Mouse (Mus musculus): Measurements from ENCODE around the gene Krba1. TPM values are rescaled to one million over a fixed set of nuclear protein-coding genes. Genes with fewer than 3 reads are reported as not detected.
A peak's percentile ranks its signal among the peaks of the same experiment; 100 is the strongest.

Krba1 gene
- polyA plus RNA-seq, 1 experiment from 2014 or later = 17.6 TPM

- no peak for ATAC-seq (replicated peaks; ENCODE audit: extremely low read depth, insufficient read depth, low FRiP score)
- H3K9me3 ChIP-seq (replicated peaks; ENCODE audit: control insufficient read depth, low read length) = no peaks in the 10 kb centered on the region
- no peaks in the 10 kb centered on the region for H3K27me3 ChIP-seq (ENCODE audit: control insufficient read depth, insufficient read depth, low read length)
- peaks cover 4% of the 10 kb centered on the region for H3K4me1 ChIP-seq (ENCODE audit: control insufficient read depth, insufficient read depth, low read length)
- 72% methylated on average over 2 of the region's 2 CpGs for WGBS
- H3K4me2 ChIP-seq (ENCODE audit: low read depth, low read length) = no peak overlapping the region
- H3K36me3 ChIP-seq (ENCODE audit: control insufficient read depth, insufficient read depth) = peaks cover 47% of the 10 kb centered on the region
- H3K27ac ChIP-seq (ENCODE audit: low read length) = no peak overlapping the region
- no peak overlapping the region for H3K4me3 ChIP-seq (ENCODE audit: low read length)
- no peak overlapping the region for H3K9ac ChIP-seq (ENCODE audit: low read length)
Measured at GRCm38 (mm10) chr6:48416486-48416885, 21.1 kb downstream of the Krba1 start.

GRCm38 (mm10) chr6:48420647-48421046 lies 25.3 kb downstream of the Krba1 start:
- Histone ChIP-seq H3K4me1 (ENCODE audit: control insufficient read depth, insufficient read depth, low read length) (no peaks in the 10 kb centered on the region), H3K27me3 (ENCODE audit: control insufficient read depth, insufficient read depth, low read length) (no peaks in the 10 kb centered on the region), H3K4me2 (ENCODE audit: low read depth, low read length) (no peak overlapping the region), H3K9ac (ENCODE audit: low read length) (no peak overlapping the region), H3K9me3 (replicated peaks; ENCODE audit: control insufficient read depth, low read length) (no peaks in the 10 kb centered on the region), H3K4me3 (ENCODE audit: low read length) (no peak overlapping the region), H3K36me3 (ENCODE audit: control insufficient read depth, insufficient read depth) (peaks cover 10% of the 10 kb centered on the region), H3K27ac (ENCODE audit: low read length) (no peak overlapping the region)
- ATAC-seq (replicated peaks; ENCODE audit: extremely low read depth, insufficient read depth, low FRiP score) = 0 out of 2 replicates have a peak, but pooled peaks have one; percentile 24
- 16% methylated on average over 2 of the region's 2 CpGs for WGBS

- Histone ChIP-seq H3K4me3 (ENCODE audit: low read length) (no peak overlapping the region), H3K27ac (ENCODE audit: low read length) (no peak overlapping the region), H3K9me3 (replicated peaks; ENCODE audit: control insufficient read depth, low read length) (no peaks in the 10 kb centered on the region), H3K9ac (ENCODE audit: low read length) (no peak overlapping the region), H3K4me2 (ENCODE audit: low read depth, low read length) (no peak overlapping the region), H3K27me3 (ENCODE audit: control insufficient read depth, insufficient read depth, low read length) (no peaks in the 10 kb centered on the region), H3K4me1 (ENCODE audit: control insufficient read depth, insufficient read depth, low read length) (no peaks in the 10 kb centered on the region), H3K36me3 (ENCODE audit: control insufficient read depth, insufficient read depth) (no peaks in the 10 kb centered on the region)
- ATAC-seq (replicated peaks; ENCODE audit: extremely low read depth, insufficient read depth, low FRiP score) = no peak
- 68% methylated on average over 3 of the region's 3 CpGs for WGBS
Measured at GRCm38 (mm10) chr6:48423336-48423735, 27.9 kb downstream of the Krba1 start.

- H3K4me3 ChIP-seq (ENCODE audit: low read length) = no peak overlapping the region
- no peak overlapping the region for H3K9ac ChIP-seq (ENCODE audit: low read length)
- H3K4me2 ChIP-seq (ENCODE audit: low read depth, low read length) = no peak overlapping the region
- H3K27ac ChIP-seq (ENCODE audit: low read length) = no peak overlapping the region
- H3K27me3 ChIP-seq (ENCODE audit: control insufficient read depth, insufficient read depth, low read length) = no peaks in the 10 kb centered on the region
- WGBS = 62% methylated on average over 5 of the region's 5 CpGs
- H3K9me3 ChIP-seq (replicated peaks; ENCODE audit: control insufficient read depth, low read length) = no peaks in the 10 kb centered on the region
- no peaks in the 10 kb centered on the region for H3K4me1 ChIP-seq (ENCODE audit: control insufficient read depth, insufficient read depth, low read length)
- no peaks in the 10 kb centered on the region for H3K36me3 ChIP-seq (ENCODE audit: control insufficient read depth, insufficient read depth)
- ATAC-seq (replicated peaks; ENCODE audit: extremely low read depth, insufficient read depth, low FRiP score) = no peak
Measured at GRCm38 (mm10) chr6:48424074-48424473, 28.7 kb downstream of the Krba1 start.

- ATAC-seq (replicated peaks; ENCODE audit: extremely low read depth, insufficient read depth, low FRiP score) = no peak
- H3K9ac ChIP-seq (ENCODE audit: low read length) = no peak overlapping the region
- no peaks in the 10 kb centered on the region for H3K4me1 ChIP-seq (ENCODE audit: control insufficient read depth, insufficient read depth, low read length)
- H3K27me3 ChIP-seq (ENCODE audit: control insufficient read depth, insufficient read depth, low read length) = no peaks in the 10 kb centered on the region
- no peak overlapping the region for H3K4me3 ChIP-seq (ENCODE audit: low read length)
- WGBS = 71% methylated on average over 5 of the region's 5 CpGs
- H3K27ac ChIP-seq (ENCODE audit: low read length) = no peak overlapping the region
- no peaks in the 10 kb centered on the region for H3K9me3 ChIP-seq (replicated peaks; ENCODE audit: control insufficient read depth, low read length)
- H3K4me2 ChIP-seq (ENCODE audit: low read depth, low read length) = no peak overlapping the region
- no peaks in the 10 kb centered on the region for H3K36me3 ChIP-seq (ENCODE audit: control insufficient read depth, insufficient read depth)
Measured at GRCm38 (mm10) chr6:48426956-48427355, 31.6 kb downstream of the Krba1 start.

- ATAC-seq (replicated peaks; ENCODE audit: extremely low read depth, insufficient read depth, low FRiP score) = no peak
- H3K27me3 ChIP-seq (ENCODE audit: control insufficient read depth, insufficient read depth, low read length) = no peaks in the 10 kb centered on the region
- 56% methylated on average over 4 of the region's 4 CpGs for whole genome bisulfite sequencing
Measured at GRCm38 (mm10) chr6:48428769-48429557, 33.6 kb downstream of the Krba1 start.

GRCm38 (mm10) chr6:48430748-48431147 lies 35.4 kb downstream of the Krba1 start:
- Histone ChIP-seq H3K4me3 (ENCODE audit: low read length) (no peak overlapping the region), H3K4me1 (ENCODE audit: control insufficient read depth, insufficient read depth, low read length) (peaks cover 4% of the 10 kb centered on the region; the same call in 1 of the 2 replicates), H3K27me3 (ENCODE audit: control insufficient read depth, insufficient read depth, low read length) (no peaks in the 10 kb centered on the region), H3K9me3 (replicated peaks; ENCODE audit: control insufficient read depth, low read length) (no peaks in the 10 kb centered on the region), H3K4me2 (ENCODE audit: low read depth, low read length) (no peak overlapping the region), H3K36me3 (ENCODE audit: control insufficient read depth, insufficient read depth) (no peaks in the 10 kb centered on the region), H3K9ac (ENCODE audit: low read length) (no peak overlapping the region), H3K27ac (ENCODE audit: low read length) (no peak overlapping the region)
- 77% methylated on average over 5 of the region's 5 CpGs for WGBS
- no peak for ATAC-seq (replicated peaks; ENCODE audit: extremely low read depth, insufficient read depth, low FRiP score)

More at GRCm38 (mm10) chr6:48428769-48429557, 33.6 kb downstream of the Krba1 start:
- Histone ChIP-seq H3K27ac (ENCODE audit: low read length) (no peak overlapping the region), H3K9ac (ENCODE audit: low read length) (no peak overlapping the region), H3K9me3 (replicated peaks; ENCODE audit: control insufficient read depth, low read length) (no peaks in the 10 kb centered on the region), H3K36me3 (ENCODE audit: control insufficient read depth, insufficient read depth) (no peaks in the 10 kb centered on the region), H3K4me2 (ENCODE audit: low read depth, low read length) (no peak overlapping the region), H3K4me3 (ENCODE audit: low read length) (no peak overlapping the region), H3K4me1 (ENCODE audit: control insufficient read depth, insufficient read depth, low read length) (peaks cover 4% of the 10 kb centered on the region; the same call in 1 of the 2 replicates)

- H3K36me3 ChIP-seq (ENCODE audit: control insufficient read depth, insufficient read depth) = peaks cover 6% of the 10 kb centered on the region
- no peak overlapping the region for H3K4me2 ChIP-seq (ENCODE audit: low read depth, low read length)
- H3K4me3 ChIP-seq (ENCODE audit: low read length) = no peak overlapping the region
- 40% methylated on average over 12 of the region's 12 CpGs for WGBS
- H3K4me1 ChIP-seq (ENCODE audit: control insufficient read depth, insufficient read depth, low read length) = peaks cover 8% of the 10 kb centered on the region; the same call in 1 of the 2 replicates
- no peaks in the 10 kb centered on the region for H3K9me3 ChIP-seq (replicated peaks; ENCODE audit: control insufficient read depth, low read length)
- no peak overlapping the region for H3K27ac ChIP-seq (ENCODE audit: low read length)
- H3K9ac ChIP-seq (ENCODE audit: low read length) = no peak overlapping the region
- no peaks in the 10 kb centered on the region; the same call in 1 of the 2 replicates for H3K27me3 ChIP-seq (ENCODE audit: control insufficient read depth, insufficient read depth, low read length)
- ATAC-seq (replicated peaks; ENCODE audit: extremely low read depth, insufficient read depth, low FRiP score) = no peak
Measured at GRCm38 (mm10) chr6:48432893-48433816, 37.8 kb downstream of the Krba1 start.

GRCm38 (mm10) chr6:48434651-48435050 lies 39.3 kb downstream of the Krba1 start:
- Histone ChIP-seq H3K4me2 (ENCODE audit: low read depth, low read length) (no peak overlapping the region), H3K9me3 (replicated peaks; ENCODE audit: control insufficient read depth, low read length) (no peaks in the 10 kb centered on the region), H3K27ac (ENCODE audit: low read length) (no peak overlapping the region), H3K9ac (ENCODE audit: low read length) (no peak overlapping the region), H3K27me3 (ENCODE audit: control insufficient read depth, insufficient read depth, low read length) (peaks cover 3% of the 10 kb centered on the region; the same call in 1 of the 2 replicates), H3K36me3 (ENCODE audit: control insufficient read depth, insufficient read depth) (peaks cover 15% of the 10 kb centered on the region), H3K4me3 (ENCODE audit: low read length) (no peak overlapping the region), H3K4me1 (ENCODE audit: control insufficient read depth, insufficient read depth, low read length) (peaks cover 8% of the 10 kb centered on the region; the same call in 1 of the 2 replicates)
- no peak for ATAC-seq (replicated peaks; ENCODE audit: extremely low read depth, insufficient read depth, low FRiP score)
- WGBS = 66% methylated on average over 6 of the region's 6 CpGs
